Mouse (Mus musculus): ENCODE results near the gene Pappa.

Pappa gene

GRCm38 (mm10) chr4:65123741-65124224 lies at the start of gene Pappa:
TSS of gene Pappa (plus strand) at chr4:65124174.
- no peak for DNase-seq (ENCODE audit: low read depth, low spot score)

- DNase-seq (ENCODE audit: low read depth, low spot score) = no peak
Observed at GRCm38 (mm10) chr4:65077906-65078615, 45.9 kb upstream of the Pappa start.

GRCm38 (mm10) chr4:65086864-65087263 lies 37.1 kb upstream of the Pappa start:
- DNase-seq (ENCODE audit: low read depth, low spot score) = no peak

- no peak for DNase-seq (ENCODE audit: low read depth, low spot score)
Observed at GRCm38 (mm10) chr4:65087592-65087991, 36.4 kb upstream of the Pappa start.

- DNase-seq (ENCODE audit: low read depth, low spot score) = no peak
Observed at GRCm38 (mm10) chr4:65092191-65092590, 31.8 kb upstream of the Pappa start.

- no peak for DNase-seq (ENCODE audit: low read depth, low spot score)
Observed at GRCm38 (mm10) chr4:65120329-65120728, 3.6 kb upstream of the Pappa start.

- no peak for DNase-seq (ENCODE audit: low read depth, low spot score)
Observed at GRCm38 (mm10) chr4:65122841-65123240, 1.1 kb upstream of the Pappa start.

GRCm38 (mm10) chr4:65124369-65125151 lies 586 bp downstream of the Pappa start:
- no peak for DNase-seq (ENCODE audit: low read depth, low spot score)

- DNase-seq (ENCODE audit: low read depth, low spot score) = no peak
Observed at GRCm38 (mm10) chr4:65125341-65126332, 1.7 kb downstream of the Pappa start.

GRCm38 (mm10) chr4:65126451-65127290 lies 2.7 kb downstream of the Pappa start:
- DNase-seq (ENCODE audit: low read depth, low spot score) = no peak

GRCm38 (mm10) chr4:65127291-65127590 lies 3.3 kb downstream of the Pappa start:
- DNase-seq (ENCODE audit: low read depth, low spot score) = no peak

GRCm38 (mm10) chr4:65132657-65133056 lies 8.7 kb downstream of the Pappa start:
- DNase-seq (ENCODE audit: low read depth, low spot score) = no peak

GRCm38 (mm10) chr4:65134358-65134757 lies 10.4 kb downstream of the Pappa start:
- DNase-seq (ENCODE audit: low read depth, low spot score) = no peak

- no peak for DNase-seq (ENCODE audit: low read depth, low spot score)
Observed at GRCm38 (mm10) chr4:65135109-65135508, 11.1 kb downstream of the Pappa start.

GRCm38 (mm10) chr4:65136541-65136940 lies 12.6 kb downstream of the Pappa start:
- no peak for DNase-seq (ENCODE audit: low read depth, low spot score)

GRCm38 (mm10) chr4:65146936-65147335 lies 23.0 kb downstream of the Pappa start:
- no peak for DNase-seq (ENCODE audit: low read depth, low spot score)

- DNase-seq (ENCODE audit: low read depth, low spot score) = no peak
Observed at GRCm38 (mm10) chr4:65153601-65154000, 29.6 kb downstream of the Pappa start.

- DNase-seq (ENCODE audit: low read depth, low spot score) = no peak
Observed at GRCm38 (mm10) chr4:65156231-65156630, 32.3 kb downstream of the Pappa start.

GRCm38 (mm10) chr4:65158651-65159050 lies 34.7 kb downstream of the Pappa start:
- no peak for DNase-seq (ENCODE audit: low read depth, low spot score)

GRCm38 (mm10) chr4:65159481-65159880 lies 35.5 kb downstream of the Pappa start:
- no peak for DNase-seq (ENCODE audit: low read depth, low spot score)

GRCm38 (mm10) chr4:65163698-65164097 lies 39.7 kb downstream of the Pappa start:
- no peak for DNase-seq (ENCODE audit: low read depth, low spot score)

All from A20 (cell line).